Mouse (Mus musculus): ENCODE measurements around the gene Nsun2.

The Nsun2 gene

DNA sequence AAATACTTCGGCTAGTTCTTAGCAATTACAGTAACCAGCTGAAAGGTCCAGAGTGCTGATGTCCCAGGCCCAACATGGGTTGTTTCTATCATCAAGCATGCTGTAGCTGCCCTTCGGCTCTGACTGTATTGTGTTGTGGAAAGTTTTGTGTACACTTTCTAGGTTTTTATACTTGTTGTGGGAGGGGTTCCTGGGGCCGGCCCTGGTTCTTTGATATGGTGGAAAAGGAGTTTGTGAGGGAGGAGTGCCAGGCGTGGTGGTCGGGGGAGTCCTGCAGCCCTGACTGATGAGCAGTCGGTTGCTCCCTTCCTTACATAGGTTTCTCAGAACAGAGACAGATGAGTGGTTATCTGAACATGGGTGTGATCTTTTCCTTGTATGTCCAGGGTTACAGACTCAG is 103.3 kb downstream of the Nsun2 start:
- DNase-seq (ENCODE audit: low read depth), result no peak

GRCm38 (mm10) chr13:69637657-69638056 is 104.1 kb downstream of the Nsun2 start:
- no peak for DNase-seq (ENCODE audit: low read depth)

GRCm38 (mm10) chr13:69638108-69638626 is 104.6 kb downstream of the Nsun2 start:
- DNase-seq (ENCODE audit: low read depth), result no peak

- DNase-seq (ENCODE audit: low read depth), result no peak
Measured at GRCm38 (mm10) chr13:69639251-69639650, 105.7 kb downstream of the Nsun2 start.

DNA sequence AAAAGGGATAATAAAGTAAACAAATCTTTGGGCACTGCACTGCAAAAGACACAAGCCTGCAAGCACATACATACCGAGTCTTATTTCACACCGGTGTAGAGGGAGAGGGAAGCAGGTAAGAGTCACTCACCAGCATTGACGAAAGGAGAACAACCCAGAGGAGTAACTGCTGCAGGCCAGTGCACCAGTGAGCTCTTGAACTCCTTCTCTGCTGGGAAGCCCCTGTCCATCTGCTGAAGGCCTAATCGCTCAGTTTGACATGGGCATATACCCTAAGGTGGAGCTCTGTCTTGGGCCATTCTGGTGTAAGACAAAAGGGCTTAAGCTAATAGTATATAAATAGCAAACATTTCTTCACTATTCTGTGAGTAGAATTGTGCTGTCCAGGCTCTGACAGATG is 106.6 kb downstream of the Nsun2 start:
- DNase-seq (ENCODE audit: low read depth), result no peak

GRCm38 (mm10) chr13:69640541-69640940 is 107.0 kb downstream of the Nsun2 start:
- no peak for DNase-seq (ENCODE audit: low read depth)

DNA sequence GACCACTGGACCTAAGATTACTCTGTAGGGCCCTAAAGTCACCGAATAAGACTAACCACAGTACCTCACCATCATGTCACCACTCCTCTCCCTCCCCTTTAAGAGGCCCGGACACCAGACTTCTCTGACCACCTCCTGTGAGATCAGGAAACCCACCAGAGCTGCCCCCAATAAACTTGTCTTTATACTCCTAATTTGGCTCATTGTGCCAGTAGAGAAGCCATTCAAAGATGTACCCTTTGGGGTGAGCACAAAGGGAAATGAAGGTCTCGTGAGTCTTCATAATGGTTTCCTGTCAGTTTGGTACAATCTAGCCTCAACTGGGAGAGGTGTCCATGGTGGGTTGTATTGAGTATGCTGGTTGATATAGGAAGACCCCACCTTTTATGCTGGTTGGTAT is 107.5 kb downstream of the Nsun2 start:
- DNase-seq (ENCODE audit: low read depth), result no peak

DNA sequence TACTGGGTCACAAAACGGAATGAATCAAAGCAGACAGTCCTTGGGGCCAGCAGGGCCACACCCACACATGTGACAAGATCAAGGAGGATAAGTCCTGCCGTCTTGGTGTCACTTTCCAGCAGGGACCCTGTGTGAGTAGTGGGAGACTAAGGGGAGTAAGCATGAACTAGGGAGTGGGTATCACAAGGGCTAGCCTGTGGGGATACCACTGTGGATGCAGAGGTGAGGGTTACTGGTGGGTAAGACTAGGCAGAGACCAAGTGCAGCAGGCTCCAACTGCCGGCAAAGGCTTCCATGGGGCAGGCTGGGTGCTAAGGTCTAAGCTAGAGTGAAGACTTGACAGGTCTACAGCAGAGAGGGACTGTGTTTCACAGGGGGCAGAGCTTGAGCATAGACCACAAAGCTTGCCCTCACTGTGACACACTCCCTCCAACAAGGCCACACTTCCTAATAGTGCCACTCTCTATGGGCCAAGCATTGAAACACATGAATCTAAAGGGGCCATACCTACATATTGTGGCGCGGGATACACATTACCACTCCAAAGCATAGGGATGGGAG is 109.2 kb downstream of the Nsun2 start:
- no peak for DNase-seq (ENCODE audit: low read depth)

DNA sequence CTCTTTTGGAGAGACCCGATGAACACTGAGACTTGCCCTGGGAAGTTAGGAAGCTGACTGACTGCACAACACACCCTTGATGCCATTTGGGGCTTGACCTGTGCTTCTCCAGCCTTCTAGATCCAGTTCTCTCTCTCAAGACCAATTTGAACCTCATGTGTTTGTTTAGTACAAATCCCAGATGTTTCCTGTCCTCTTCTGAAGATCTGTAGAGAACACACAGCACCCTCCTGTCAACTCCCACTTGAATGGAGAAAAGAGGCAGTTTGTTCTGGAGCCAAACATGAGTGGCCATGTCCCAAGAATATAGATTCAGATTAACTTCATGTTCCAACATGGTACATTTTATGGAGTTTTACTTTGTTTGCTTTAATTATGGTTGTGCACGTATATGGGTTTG is 110.4 kb downstream of the Nsun2 start:
- no peak for DNase-seq (ENCODE audit: low read depth)

- no peak for DNase-seq (ENCODE audit: low read depth)
Measured at GRCm38 (mm10) chr13:69644427-69645166, 111.1 kb downstream of the Nsun2 start.

DNA sequence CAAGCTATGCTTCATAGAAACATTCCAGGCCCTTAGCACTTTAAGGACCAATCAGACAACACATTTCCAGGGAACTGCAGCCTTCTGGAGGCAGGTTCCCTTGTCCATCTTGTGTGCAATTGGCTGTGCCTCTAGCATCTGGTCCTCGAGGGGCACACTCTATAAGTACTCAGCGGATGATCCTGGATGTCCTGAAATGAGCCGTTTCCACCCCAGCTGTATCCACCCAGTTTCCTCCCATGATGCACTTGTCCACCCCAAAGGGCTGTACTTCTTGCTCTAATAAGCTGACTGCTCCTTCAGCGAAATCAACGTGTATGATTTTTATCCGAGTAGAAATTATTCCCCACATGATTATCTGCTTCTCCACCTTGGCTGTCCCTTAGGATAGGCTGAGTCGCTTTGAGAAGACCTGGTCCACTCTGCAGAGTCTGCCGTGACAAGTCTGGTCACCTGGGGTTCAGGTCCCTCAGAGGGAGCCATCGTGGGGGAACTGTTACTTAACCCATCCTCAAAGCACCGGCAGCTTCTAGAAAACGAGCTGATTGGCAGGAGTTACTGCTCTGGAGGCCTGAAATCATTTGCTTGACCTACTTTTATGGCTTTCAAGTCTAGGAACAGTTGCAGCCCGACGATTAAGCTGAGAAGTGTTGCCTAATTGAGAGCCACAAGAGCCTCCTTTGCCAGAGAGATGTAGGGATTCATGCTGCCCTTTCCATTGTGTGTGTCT is 112.3 kb downstream of the Nsun2 start:
- no peak for DNase-seq (ENCODE audit: low read depth)

GRCm38 (mm10) chr13:69646481-69646880 is 112.9 kb downstream of the Nsun2 start:
- DNase-seq (ENCODE audit: low read depth), result no peak

- DNase-seq (ENCODE audit: low read depth), result no peak
Measured at GRCm38 (mm10) chr13:69654508-69654907, 121.0 kb downstream of the Nsun2 start.

DNA sequence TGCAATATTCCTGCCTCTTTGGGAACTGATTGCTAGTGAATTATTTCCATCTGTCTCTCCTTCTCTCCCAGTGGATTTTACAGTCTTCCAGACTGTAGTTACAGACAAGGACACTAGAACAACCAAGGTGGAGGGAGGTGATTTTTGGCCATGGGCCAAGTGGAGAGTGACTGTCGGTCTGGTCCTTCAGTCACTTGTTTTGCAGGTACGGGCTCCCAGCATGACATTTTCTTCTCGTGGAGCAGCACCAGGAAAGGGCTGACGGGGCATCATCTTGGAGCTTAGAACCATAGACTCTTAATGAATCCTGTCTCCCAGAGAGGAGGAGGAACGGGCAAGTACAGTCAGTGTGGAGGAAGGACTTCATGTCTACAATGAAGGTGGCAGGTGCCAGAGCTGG is 138.6 kb downstream of the Nsun2 start:
- DNase-seq (ENCODE audit: low read depth), result no peak

GRCm38 (mm10) chr13:69672565-69672964 is 139.0 kb downstream of the Nsun2 start:
- no peak for DNase-seq (ENCODE audit: low read depth)

DNA sequence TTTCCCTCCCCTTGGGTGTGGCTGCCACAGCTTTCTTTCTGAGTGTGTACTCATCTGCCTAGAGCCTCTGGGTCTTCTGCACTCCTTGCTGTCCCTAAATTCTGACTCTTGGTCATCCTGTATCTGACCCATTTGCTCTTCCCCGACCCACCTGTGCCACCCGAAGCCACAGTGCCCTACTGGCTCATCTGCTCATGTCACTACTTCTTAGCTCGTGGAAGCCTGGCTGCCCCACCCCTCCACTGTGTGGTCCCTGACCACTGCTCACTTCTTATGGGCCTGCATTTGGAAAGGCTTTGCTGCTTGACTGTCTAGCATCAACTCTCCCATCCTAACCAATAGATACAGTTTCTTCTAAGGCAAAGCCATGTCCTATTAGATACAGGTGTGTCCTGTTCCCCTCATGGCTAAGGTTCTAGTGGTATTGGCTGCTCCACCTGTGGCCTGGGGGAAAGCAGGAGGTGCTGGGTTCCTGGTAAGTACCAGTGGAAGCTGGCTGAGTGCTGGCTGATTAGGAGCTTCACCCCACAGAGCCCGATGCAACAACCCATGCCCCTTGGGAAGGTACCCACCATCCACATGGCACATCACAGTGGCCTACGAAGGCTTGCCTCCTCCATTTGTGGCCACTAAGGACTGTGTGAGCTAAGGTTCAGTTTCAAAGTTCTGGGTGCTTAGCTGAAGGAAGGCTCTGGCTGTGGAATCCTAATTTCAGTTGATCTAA is 139.8 kb downstream of the Nsun2 start:
- no peak for DNase-seq (ENCODE audit: low read depth)

DNA sequence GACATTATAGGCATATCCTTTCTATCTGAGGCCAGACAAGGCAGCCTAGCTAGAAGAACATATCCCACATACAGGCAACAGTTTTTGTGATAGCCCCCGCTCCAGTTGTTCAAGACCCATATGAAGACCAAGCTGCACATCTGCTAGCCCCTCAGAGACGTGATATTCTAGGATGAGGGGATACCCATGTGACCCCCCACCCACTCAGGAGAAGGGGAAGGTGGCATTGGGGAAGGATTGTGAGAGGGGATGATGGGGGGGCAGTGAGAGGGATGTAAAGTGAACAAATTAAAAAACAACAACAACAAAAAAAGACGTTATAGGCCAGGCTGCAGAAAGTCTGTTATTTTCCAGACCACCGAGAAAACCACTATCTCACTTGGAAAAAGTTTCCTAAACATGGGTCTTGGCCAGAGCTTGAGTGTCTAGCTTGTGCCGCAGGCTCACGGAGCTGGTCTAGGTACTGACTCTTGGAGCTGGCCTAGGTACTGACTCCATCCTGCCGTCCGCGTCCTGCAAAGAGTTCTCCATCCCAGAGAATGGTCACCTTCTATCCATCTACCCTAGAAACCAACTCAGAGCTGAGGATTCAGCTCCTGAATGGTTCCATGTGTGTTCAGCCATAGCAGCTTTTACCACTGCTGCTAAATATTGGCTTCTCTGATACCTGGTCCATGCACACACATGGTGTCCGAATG is 140.5 kb downstream of the Nsun2 start:
- DNase-seq (ENCODE audit: low read depth), result no peak
